Mouse (Mus musculus) gastrocnemius, adult 8-10 months (tissue): ENCODE measurements at regions not wholly inside any gene's neighbourhood (a gene's known extent, or its start where the extent isn't known, plus 50 kb on each side); places are given as distances from the start of the nearest gene placed in this dataset.
A peak's percentile ranks its signal among the peaks of the same experiment; 100 is the strongest.

Source experiments
- DNase-seq, 2 experiments: peaks; one replicate each; pipeline ENCODE4 v3.0.0; 2022; ENCODE audit warnings: low spot score in 2 of 2

GRCm38 (mm10) chr3:9373896-9374295 is 236.0 kb downstream of the Zfp704 start:
- DNase-seq: no peak

DNA sequence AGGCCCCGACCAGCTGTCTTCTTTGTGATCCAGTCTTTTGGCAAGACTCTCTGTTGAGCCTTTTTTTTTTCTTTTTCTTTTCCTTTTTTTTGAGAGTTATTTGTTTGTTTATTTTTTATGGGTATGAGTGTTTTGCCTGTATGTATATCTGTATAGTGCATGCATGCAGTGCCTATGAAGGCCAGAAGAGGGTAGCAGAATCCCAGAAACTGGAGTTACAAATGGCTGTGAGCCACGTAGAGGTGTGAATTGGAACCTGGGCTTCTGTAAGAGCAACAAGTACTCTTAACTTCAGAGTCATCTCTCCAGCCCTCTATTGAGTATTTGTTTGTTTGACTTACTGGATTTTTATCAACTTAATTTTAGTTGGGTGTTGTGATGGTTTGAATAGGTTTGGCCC is 239.8 kb downstream of the Zfp704 start:
- DNase-seq: no peak

DNA sequence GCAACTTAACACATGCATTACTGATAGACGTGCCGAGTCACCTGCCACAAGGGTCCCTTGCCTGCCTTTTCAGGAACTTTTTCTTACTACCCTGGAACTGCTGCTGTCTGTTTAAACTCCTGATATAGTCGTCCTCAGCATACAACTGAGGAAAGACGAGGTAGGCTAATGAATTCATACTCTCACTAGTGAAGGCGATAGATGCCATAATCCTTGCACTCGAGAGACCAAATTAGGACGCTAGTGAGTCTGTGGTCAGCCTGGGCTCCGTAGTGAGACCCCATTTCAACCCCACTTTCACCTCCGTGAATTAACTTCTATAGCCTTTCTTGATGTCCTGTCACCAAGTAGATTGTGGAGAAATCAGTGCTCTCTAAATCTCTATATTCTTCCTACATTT is 244.1 kb downstream of the Zfp704 start:
- DNase-seq: no peak

DNA sequence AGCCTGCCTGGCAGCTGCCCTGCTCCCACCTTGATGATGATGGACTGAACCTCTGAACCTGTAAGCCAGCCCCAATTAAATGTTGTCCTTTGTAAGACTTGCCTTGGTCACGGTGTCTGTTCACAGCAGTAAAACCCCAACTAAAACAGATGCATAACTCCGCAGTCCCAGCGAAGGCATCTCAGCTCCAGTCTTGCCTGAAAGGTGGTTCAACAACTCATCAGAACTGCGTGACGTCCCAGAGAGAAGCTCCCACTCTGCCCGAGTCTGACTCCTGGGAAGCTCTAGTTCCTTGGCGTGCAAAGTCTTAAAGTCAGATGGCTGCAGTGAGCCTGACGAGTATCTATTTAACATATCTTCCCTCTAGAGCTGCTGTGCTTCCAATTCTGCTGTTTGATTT is 250.7 kb downstream of the Zfp704 start:
- DNase-seq: no peak

GRCm38 (mm10) chr3:9358111-9358510 is 251.8 kb downstream of the Zfp704 start:
- DNase-seq: no peak

DNA sequence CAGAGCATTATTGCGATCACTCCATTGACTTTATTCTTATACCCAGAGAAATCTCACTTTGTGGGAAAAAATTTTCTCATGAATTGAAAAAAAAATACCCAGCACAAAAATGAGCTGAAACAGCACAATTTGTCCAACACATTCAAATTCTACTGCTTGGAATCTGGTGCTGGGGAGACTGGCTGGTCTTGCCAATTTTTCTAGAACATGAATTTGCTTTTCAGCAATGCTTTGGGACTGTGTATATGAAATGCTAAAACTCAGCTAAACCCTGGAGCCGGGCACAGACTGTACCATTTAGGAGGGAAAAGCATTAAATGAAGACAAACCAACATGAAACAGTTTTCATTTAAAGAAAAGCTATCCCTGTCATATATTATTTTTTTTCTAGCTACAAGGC is 252.2 kb downstream of the Zfp704 start:
- DNase-seq: no peak

DNA sequence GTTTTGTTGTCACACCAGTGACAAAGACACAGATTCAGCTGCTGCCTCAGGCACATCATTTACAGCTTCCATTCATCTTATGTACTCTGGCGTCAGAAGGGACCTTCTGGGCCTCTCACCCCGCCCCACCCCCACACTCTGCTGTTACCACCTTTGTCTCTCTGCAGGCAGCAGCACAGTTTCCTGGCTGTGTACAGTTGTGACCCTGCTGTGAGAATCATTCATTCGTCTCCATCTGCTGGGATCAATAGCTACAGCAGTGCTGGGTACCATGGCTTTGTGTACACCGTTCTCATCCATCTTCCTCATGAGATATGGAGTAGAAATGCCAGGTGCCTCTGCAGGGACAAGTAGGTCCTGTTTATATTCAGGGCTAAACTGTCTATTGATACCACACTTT is 254.0 kb downstream of the Zfp704 start:
- DNase-seq: no peak

DNA sequence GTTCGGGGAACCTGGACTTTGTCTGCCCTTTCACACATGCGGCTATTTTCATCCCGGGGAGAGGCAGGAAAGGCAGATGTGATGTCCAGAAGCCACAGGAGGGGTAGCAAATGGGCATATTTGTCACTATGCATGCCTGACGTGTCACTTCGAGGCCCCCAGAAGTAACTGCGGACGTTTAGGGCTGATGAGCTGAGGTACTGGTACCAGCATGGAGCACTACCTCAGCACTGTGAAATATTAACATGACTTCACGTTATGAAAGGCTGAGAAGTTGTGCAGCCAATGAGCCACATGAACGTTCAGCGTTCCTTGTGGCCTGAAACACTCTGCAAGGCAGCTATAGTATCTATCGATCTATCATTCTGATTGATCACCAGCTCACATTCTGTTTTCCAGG is 255.1 kb downstream of the Zfp704 start:
- DNase-seq: no peak

GRCm38 (mm10) chr3:9352251-9352650 is 257.6 kb downstream of the Zfp704 start:
- no peak for DNase-seq

- DNase-seq: no peak
Measured at GRCm38 (mm10) chr3:9349822-9350221, 260.1 kb downstream of the Zfp704 start.

DNA sequence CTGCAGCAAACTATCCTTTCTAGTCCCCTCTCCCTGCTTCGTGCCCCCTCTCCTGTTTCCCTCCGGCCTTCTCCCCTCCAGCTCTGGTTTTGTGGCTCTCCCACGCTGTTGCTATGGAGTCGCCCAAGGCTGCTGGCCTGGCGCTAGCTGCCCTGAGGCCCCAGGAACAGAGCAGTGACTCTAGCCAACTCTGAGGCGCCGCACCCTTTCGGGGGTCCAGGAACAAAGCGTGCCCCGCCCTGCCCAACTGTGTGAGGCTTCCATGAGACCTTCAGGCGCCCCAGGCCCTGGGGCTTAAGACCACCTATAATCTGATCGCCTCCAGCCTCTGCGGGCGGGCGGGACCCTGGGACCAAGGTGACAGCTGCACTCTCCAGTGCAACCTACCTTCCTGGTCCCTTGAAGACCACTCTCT is 262.4 kb downstream of the Zfp704 start:
- no peak for DNase-seq

GRCm38 (mm10) chr3:9346857-9347445 is 262.9 kb downstream of the Zfp704 start:
- DNase-seq: peak in 1 of 2 experiments; percentile 17

DNA sequence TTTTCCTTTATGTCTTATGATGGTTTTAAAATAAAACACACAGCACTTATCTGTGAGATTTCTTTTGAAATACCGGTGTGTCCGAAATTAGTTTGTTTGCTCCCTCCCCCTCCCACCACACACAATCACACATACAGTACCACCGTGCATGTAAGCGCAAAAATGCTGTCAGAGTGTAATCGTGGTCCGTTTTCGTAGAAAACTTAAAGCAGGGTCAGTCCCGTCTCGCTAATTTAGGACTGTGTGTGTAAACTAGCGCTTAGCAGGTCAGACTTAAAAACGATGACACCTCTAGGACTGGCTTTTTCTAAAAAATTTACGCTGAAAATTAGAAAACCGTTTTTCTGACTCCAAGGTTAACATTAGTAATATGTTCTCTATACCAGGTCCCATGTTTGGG is 263.5 kb downstream of the Zfp704 start:
- no peak for DNase-seq

- DNase-seq: no peak
Measured at GRCm38 (mm10) chr3:9345885-9346284, 264.0 kb downstream of the Zfp704 start.

DNA sequence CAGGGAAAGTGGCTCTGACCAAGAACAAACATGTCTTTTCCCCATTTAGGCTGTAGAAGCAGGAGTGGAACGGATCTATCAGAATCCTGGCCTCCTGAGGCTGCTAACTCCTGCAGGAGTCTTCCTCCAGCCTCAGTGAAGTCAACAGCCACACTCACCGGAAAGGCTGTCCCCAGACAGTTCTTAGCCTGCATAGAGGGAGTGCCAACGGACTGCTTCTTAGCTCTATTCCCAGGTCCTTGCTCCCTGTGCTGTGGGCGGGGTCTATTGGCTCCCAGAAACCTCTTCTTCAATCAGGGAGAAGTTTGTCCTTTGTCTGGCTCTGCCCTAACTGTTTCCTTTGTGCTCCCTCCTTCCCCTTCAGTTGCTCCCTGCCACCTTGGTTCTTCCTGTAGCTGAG is 266.3 kb downstream of the Zfp704 start:
- no peak for DNase-seq

- DNase-seq: no peak
Measured at GRCm38 (mm10) chr3:9342167-9342566, 267.7 kb downstream of the Zfp704 start.

DNA sequence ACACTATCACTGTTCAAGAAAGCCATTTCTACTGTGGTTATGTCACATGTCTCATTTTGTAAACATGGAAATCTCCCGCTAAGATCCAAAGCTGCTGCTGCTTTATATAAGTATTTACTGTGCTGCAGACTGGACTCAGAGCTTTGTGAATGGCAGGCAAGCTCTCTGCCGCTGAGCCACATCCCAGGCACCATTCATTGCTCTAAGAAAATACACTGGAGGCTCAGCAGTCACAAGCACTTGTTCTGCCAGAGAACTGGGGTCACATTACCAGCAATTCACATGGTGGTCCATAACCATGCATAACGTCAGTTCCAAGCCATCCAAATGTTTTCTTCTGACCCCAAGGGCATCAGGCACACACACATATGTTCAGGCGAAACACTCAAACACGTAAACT is 268.2 kb downstream of the Zfp704 start:
- DNase-seq: no peak

DNA sequence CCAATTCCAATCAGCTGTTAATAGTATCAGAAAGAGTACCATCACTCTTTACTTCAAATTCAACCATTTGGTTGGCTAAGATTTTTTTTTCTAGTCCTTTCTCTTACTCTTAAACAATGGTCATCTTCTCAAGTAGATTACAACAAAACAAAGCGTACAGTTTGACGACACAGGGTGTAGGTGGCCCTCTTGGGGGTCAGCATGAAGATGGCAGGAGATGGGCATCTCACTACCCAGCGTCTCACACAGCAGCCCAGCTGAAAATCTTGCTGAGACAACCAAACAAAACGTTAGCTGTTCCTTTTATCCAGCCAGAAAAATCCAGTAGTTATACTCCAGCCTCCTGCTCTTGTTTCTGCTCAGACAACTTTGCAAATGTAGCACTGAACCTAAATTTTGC is 268.6 kb downstream of the Zfp704 start:
- no peak for DNase-seq

- no peak for DNase-seq
Measured at GRCm38 (mm10) chr3:9340788-9341187, 269.1 kb downstream of the Zfp704 start.

DNA sequence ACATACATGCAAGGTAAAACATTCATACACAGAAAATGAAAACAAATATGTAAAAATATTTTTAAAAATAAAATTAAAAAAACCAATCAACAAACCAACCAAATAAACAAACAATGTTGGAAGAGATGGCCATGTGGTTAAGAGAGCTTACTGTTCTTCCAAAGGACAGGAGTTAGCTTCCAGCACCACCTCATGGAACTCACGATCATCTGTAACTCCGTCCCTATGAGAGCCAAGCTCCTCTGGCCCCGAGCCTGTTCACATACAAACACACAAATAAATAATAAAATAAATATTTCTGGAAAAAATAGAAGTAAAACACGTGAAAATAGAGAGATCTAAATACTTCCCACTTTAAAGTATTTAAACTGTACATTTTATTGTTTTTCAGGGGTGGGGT is 269.5 kb downstream of the Zfp704 start:
- DNase-seq: no peak

- no peak for DNase-seq
Measured at GRCm38 (mm10) chr3:9339669-9340068, 270.2 kb downstream of the Zfp704 start.

- no peak for DNase-seq
Measured at GRCm38 (mm10) chr3:9335580-9335979, 274.3 kb downstream of the Zfp704 start.
